Mouse (Mus musculus) left cerebral cortex, postnatal 36 days (tissue): ENCODE results near the gene Lpgat1. TPM values are rescaled to one million over a fixed set of nuclear protein-coding genes. Genes with fewer than 3 reads are reported as not detected.
A peak's percentile ranks its signal among the peaks of the same experiment; 100 is the strongest.

Experiments used
- DNase-seq, 2 experiments: peaks; one replicate each; pipeline ENCODE4 v3.0.0; 2021 to 2022; ENCODE audit warnings: low spot score in 2 of 2, mixed read lengths in 1 of 2
- intact Hi-C: fragments of 180-260 bp; cut with DNase I; formaldehyde crosslinking; loops from one replicate; pipeline ENCODE4 v1.15.1; 2025
- total RNA-seq, 2 experiments: library from RNA; stranded (reverse); gene quantifications; 2 replicates each; pipeline ENCODE4 v1.2.3; 2021

The Lpgat1 gene
- 100 to 1,000 TPM; 181 TPM for total RNA-seq

- peak; percentile 76 for DNase-seq
- intact Hi-C loops: loop anchor here (2.0 to 5.0 kb wide), 2 partner anchors 99 to 141 kb away; partner anchors contain the start of genes Dtl and Ints7
Observed at GRCm38 (mm10) chr1:191717601-191718498, at the start of gene Lpgat1. Gene Lpgat1, plus strand, starts transcription at chr1:191717834.

DNA sequence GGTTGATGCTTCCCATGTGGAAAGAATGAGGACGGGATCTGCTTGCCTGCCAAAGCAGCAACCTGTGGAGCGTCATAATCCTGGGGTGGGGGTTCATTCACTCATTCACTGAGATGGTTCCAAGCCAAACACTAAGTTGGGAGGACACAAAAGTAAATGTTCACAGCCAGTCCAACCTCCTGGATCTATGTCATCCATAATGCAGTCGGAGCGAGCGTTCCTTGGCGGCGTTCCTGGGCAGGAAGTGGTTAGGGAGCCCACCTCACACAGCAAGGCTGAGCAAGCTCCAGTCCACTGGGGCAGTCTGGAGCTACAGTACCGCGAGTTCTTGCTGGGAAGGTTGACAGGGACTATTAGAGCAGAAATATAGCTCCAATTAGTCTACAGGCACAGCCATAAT is 49.6 kb upstream of the Lpgat1 start:
- no peak for DNase-seq
- intact Hi-C loops: no loop called here

- DNase-seq: no peak
- intact Hi-C loops: no loop called here
Observed at GRCm38 (mm10) chr1:191674071-191674470, 43.6 kb upstream of the Lpgat1 start.

- intact Hi-C loops: no loop called here
- no peak for DNase-seq
Observed at GRCm38 (mm10) chr1:191681633-191682032, 36.0 kb upstream of the Lpgat1 start.

DNA sequence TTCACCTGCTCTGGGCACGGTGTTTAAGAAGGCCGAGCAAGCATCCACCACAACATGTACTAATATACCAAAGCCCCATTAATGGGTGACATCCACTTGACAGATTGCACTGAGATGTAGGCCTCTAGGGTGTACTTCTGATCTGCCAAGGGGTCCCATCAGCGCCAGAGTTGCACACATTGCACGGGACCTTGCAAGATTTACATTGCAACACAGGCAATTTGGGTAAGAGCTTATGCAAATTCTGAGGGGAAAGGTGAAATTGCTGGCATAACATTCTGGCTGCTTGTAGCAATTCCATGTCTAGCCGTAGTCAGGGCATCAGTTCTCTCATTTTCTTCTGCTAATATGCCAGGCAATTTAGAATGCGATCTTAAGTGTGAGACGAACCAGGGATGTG is 30.1 kb upstream of the Lpgat1 start:
- intact Hi-C loops: no loop called here
- DNase-seq: no peak

DNA sequence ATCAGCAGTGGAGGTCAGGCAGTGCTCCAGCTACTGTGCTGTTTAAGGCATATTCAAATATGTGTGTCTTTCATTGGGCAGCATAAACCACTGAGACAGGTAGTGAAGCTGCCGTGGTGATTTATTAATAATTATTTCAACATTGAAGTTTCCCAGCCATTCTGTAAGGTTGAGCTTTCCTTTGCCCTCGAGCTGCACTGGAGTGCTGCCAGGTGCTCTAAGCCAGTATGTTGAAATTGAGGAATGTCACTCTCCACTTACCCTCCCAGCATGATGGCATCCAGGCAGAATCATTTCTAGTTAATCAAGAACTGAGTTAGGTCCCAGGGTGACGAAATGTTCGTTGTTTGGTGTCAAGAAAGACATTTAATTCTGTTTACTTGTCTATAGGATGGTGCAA is 24.4 kb upstream of the Lpgat1 start:
- DNase-seq: no peak

GRCm38 (mm10) chr1:191698253-191698795 is 19.3 kb upstream of the Lpgat1 start:
- no peak for DNase-seq
- intact Hi-C loops: no loop called here

More for the DNA sequence above, 24.4 kb upstream of the Lpgat1 start:
- intact Hi-C loops: no loop called here

GRCm38 (mm10) chr1:191704535-191704934 is 13.1 kb upstream of the Lpgat1 start:
- DNase-seq: no peak
- intact Hi-C loops: no loop called here

DNA sequence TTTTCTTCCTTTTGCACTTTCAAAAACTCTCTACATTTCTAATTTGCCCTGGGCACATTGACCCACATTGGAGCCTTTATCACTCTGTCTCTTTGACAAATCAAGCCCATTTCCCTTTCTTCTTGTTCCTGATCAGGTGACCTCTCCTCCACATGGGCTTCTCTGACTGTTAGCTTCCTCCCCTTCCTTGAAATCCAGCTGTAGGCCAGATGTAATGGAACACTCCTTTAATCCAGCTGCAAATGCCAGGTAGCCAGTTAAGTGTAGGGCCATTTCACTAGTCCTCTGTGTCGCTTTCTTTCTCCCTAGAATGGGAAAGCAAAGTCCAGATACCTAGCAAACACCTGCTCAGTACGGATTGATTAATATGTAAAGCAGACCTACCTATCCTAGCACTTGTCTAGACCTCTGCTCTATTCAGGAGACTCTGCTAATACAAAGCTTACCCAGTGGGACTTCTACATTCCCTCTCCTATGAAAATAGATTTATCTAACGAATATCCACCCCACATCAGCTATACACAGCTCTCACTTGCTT is 11.0 kb upstream of the Lpgat1 start:
- no peak for DNase-seq
- intact Hi-C loops: no loop called here

DNA sequence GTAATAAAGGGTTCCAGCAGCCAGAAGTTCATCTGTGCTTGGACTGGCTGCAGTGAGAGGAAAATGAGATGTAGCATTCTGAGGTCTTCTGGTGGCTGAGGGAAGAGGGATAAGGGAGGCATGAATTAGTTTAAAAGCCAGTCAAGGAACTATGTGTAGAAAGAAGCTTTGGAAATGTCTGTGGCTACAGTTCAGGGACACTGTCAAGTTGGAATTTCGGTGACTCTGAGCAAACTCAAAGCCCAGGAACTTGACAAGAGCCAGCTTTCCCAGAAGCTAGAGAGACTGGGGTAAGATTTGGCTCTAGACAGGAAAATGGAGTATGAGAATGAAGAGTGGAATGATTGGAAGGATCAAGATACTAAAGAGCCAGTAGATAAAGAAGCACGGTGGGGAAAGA is 7.8 kb upstream of the Lpgat1 start:
- intact Hi-C loops: no loop called here
- no peak for DNase-seq

- intact Hi-C loops: no loop called here
Observed at GRCm38 (mm10) chr1:191712224-191712838, 5.3 kb upstream of the Lpgat1 start.

DNA sequence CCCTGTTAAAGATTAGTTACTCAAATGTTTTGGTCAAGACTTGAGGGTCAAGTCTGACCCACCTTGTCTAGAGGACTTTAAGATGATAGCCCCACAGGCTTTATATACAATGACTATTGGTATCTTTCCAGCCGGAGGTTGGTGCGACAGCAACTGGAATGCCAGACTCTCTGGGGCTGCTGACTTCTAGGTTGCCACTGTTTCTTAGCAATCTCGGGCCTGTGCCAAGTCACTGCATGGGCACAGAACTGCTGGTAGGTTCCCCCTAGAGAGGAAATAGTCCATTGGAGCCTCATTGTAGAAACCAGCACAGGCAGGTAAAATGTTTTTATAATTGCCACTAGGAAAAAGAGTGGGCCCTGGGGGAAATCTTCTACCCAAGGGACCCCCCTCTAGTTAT is 3.8 kb upstream of the Lpgat1 start:
- intact Hi-C loops: no loop called here

More at GRCm38 (mm10) chr1:191712224-191712838, 5.3 kb upstream of the Lpgat1 start:
- DNase-seq: no peak

GRCm38 (mm10) chr1:191715150-191715549 is 2.5 kb upstream of the Lpgat1 start:
- DNase-seq: no peak
- intact Hi-C loops: loop anchor here (5.0 kb wide), 1 partner anchor 138 kb away; the partner anchor contains the start of genes Dtl and Ints7

More for the DNA sequence above, 3.8 kb upstream of the Lpgat1 start:
- DNase-seq: no peak

DNA sequence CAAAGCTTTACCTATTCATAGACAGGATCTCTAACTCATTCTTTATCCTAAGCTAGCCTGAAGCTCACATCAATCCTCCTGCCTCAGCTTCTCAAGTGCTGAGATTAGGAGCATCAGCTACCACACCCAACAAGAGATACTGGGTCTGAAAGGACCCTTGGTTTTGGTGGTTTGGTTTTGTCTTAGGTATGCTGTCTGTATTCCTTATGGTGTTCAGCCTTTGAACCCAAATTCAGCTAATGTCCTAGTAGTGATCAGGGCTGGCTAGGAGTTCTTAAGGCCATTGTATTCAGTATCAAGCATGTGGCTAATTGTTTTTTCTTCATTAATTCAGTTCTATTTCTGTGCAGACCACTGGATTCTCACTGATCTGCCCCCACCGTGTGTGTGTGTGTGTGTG is 493 bp upstream of the Lpgat1 start:
- DNase-seq: no peak
- intact Hi-C loops: loop anchor here (5.0 kb wide), 1 partner anchor 140 kb away; the partner anchor contains the start of genes Dtl and Ints7

GRCm38 (mm10) chr1:191718522-191719281 is 1.1 kb downstream of the Lpgat1 start:
- intact Hi-C loops: loop anchor here (2.0 to 5.0 kb wide), 2 partner anchors 98 to 141 kb away; partner anchors contain the start of genes Dtl and Ints7
- DNase-seq: peak; percentile 34 to 42

GRCm38 (mm10) chr1:191719326-191719725 is 1.7 kb downstream of the Lpgat1 start:
- peak in 1 of 2 experiments; percentile 48 for DNase-seq
- intact Hi-C loops: loop anchor here (2.0 to 5.0 kb wide), 2 partner anchors 97 to 142 kb away; partner anchors contain the start of genes Dtl and Ints7

DNA sequence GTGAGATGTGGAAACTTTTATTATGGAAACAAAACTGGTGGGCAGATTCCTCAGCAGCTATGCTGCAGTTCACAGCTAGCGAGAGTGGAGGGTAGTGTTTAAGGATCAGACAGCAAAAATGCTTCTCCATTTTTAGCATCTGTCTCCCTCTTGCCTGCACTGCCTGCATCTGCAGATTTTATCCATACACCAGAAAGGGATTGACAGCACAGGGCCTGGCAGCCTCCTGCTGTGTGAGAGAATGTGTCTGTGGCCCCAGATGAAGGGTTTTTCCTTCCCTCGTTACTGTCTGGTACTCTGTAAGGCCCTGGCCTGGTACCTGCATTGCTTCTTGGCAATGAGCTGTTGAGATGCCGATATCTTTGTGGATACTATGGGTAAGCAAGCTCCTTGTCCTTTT is 2.8 kb downstream of the Lpgat1 start:
- peak; percentile 23 to 46 for DNase-seq
- intact Hi-C loops: loop anchor here (5.0 kb wide), 4 partner anchors 42 to 323 kb away; no protein-coding TSS in a partner anchor

DNA sequence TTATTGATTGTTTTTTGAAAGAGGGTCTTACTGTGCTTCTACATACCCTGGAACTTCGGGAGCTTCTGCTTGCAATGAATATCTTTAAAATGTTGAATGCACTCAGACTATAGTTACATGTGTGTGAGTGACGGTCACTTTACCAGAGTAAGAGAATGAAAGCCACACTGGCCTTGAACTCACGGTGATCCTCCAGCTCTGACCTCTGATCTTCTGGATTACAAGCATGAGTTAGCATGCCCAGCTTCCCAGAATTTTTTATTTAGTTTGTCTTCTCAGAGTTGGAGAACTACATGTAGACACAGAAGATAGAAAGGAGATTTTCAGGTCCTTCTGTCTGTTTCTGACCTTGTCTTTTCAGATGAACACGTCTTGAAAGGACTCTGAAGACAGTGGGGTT is 5.1 kb downstream of the Lpgat1 start:
- DNase-seq: no peak
- intact Hi-C loops: loop anchor here (5.0 kb wide), 4 partner anchors 40 to 325 kb away; no protein-coding TSS in a partner anchor

GRCm38 (mm10) chr1:191723675-191724074 is 6.0 kb downstream of the Lpgat1 start:
- DNase-seq: peak in 1 of 2 experiments; percentile 13
- intact Hi-C loops: loop anchor here (5.0 kb wide), 4 partner anchors 39 to 326 kb away; no protein-coding TSS in a partner anchor
